Mouse (Mus musculus): ENCODE results near the gene Gm11985. TPM values are rescaled to one million over a fixed set of nuclear protein-coding genes. Genes with fewer than 3 reads are reported as not detected.

Gm11985 gene
- total and polyA plus RNA-seq, 3 experiments = not detected

DNA sequence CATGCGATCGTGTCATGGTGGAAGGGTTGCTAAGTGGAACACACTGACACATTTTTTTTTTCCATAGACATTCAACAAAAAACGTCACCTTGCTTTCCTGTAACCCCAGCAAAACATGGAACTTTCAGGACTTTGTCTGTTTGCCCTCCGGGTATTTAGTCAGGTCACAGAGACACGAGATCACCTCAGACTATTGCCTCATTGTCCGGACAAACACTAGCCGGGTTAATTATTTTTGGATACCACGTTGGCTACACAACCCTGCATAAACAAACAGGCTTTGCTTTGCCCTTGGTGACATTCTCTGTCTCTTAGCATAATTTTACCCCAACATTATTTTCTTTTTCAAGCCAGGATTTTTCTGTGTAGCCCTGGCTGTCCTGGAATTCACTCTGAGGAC lies 35.3 kb downstream of the Gm11985 start:
- DNase-seq = no peak

GRCm38 (mm10) chr11:7152371-7152770 lies 36.0 kb downstream of the Gm11985 start:
- DNase-seq = no peak

- no peak for DNase-seq
Measured at GRCm38 (mm10) chr11:7150511-7150910, 37.9 kb downstream of the Gm11985 start.

DNA sequence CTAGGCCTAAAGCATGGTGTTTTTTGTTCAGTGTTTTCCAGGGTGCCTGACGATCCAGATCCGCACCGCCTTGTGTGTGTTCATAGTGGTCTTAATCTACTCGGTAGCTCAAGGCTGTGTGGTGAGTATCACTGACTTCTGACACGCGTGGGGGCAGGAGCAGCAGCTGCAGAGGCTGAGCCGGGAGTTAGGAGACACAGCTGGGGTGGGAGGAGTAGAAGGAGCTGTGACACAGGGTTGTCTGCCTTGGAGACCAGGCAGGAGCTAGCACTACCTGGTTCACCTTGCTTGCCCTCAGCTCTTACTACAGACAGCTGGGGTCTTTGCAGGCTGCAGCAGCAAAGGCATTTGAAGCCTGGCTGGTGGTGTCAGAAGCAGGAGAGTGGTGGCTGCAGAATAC lies 38.9 kb downstream of the Gm11985 start:
- no peak for DNase-seq

- DNase-seq = no peak
Measured at GRCm38 (mm10) chr11:7147945-7148344, 40.4 kb downstream of the Gm11985 start.

GRCm38 (mm10) chr11:7147536-7147935 lies 40.8 kb downstream of the Gm11985 start:
- no peak for DNase-seq

- DNase-seq = peak; percentile 74
Measured at GRCm38 (mm10) chr11:7145221-7145620, 43.1 kb downstream of the Gm11985 start.

GRCm38 (mm10) chr11:7144369-7144768 lies 44.0 kb downstream of the Gm11985 start:
- peak; percentile 21 for DNase-seq

- DNase-seq = peak; percentile 63
Measured at GRCm38 (mm10) chr11:7142725-7143124, 45.6 kb downstream of the Gm11985 start.

DNA sequence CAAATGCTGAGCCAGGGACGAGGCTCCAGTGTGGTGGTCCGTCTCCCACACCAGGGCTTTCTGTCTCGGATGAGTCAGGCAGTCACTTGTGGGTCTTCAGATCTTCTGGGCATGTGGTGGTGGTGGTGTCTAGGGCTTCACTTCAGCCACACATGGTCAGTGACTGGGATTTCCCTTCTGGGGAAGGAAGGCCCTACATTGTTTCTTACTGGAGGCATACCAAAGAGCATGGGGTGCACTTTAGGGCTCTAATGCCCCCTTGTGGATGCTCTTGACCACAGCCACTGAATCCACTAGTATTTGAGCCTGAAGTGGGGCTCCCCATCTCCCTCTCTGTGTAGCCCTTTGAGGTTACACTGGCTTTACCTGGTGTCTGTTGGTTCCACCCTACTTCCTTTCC lies 47.9 kb downstream of the Gm11985 start:
- DNase-seq = peak; percentile 42

DNA sequence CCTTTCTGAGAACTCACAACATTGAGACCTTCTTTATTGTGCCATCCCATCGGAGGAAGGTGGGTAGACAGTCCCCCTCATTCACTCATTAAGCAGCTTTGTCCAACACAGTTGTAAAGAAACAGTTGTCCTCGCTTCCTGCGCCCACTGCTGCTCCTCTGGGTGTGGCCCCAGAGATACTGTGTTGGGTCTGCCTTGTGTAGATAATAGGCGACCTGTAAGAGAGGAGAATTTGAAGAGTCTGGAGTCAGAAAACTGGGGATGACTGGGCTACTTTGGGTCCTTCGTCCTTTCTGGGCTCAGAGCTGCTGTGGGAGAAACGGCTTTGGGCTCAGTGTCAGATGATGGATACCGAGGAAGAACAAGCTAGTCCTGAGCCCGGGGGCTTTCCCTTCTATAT lies 50.0 kb downstream of the Gm11985 start:
- no peak for DNase-seq

- no peak for DNase-seq
Measured at GRCm38 (mm10) chr11:7136246-7136855, 52.0 kb downstream of the Gm11985 start.

DNA sequence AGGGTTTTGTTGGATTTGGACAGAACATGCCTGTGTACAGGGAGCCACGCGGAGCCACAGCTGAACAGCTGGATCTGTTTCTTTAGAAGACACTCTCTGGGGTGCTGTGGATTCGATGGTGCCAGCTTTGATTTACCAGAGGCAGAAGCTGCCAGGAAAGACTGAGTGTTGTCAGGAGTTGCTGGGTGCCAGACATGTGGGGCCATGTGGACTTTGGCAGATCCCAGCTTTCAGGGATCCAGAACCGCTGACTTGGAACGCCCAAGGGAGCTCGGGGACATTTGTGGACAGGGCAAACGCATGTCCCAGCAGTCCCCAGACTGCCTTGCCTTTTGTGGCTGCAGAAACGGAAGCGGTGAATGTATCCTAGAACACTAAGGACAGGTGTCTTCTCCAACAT lies 52.6 kb downstream of the Gm11985 start:
- DNase-seq = no peak

- DNase-seq = no peak
Measured at GRCm38 (mm10) chr11:7135301-7135700, 53.1 kb downstream of the Gm11985 start.

DNA sequence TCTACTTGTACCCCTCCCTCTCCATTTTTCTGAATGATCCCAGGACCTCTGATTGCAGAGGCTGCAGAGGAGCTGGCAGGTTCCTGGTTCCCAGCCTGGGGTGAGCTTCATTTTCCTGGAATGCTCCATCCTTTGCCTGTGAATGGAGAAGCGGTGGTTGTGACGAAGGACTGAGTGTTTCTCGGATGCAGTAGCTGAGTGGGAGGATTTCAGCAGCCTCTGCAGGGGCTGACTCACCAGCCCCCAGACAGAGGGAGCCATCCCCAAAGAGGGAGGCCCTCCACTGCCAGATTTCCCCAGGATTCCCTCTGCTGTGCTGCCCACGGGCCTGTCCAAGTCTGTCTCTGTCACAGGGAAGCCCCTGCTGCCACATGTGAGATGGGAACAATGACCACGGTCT lies 54.0 kb downstream of the Gm11985 start:
- peak; percentile 29 for DNase-seq

GRCm38 (mm10) chr11:7133736-7134135 lies 54.6 kb downstream of the Gm11985 start:
- DNase-seq = no peak

Other genes with a start within 250 kb of the Gm11985 start
- gene Adcy1, start 125.1 kb downstream of the Gm11985 start, total RNA-seq (2021) = 1 to 10 TPM; 2.5 to 3.1 TPM
- 1.0 and 1.1 TPM in 2 replicates for gene Adcy1, start 125.1 kb downstream of the Gm11985 start, polyA plus RNA-seq (2012; rRNA removed)
- gene Igfbp1, start 9.2 kb upstream of the Gm11985 start, total RNA-seq (2021) = under 1 TPM in 1 of 2 experiments, not detected in 1; 0.43 TPM
- 0.15 TPM in 1 of 2 replicates, not detected in the other for gene Igfbp1, start 9.2 kb upstream of the Gm11985 start, polyA plus RNA-seq (2012; rRNA removed)
- gene Igfbp3, start 25.4 kb upstream of the Gm11985 start, total RNA-seq (2021) = 10 to 100 TPM; 55.1 to 85.9 TPM
- gene Igfbp3, start 25.4 kb upstream of the Gm11985 start, polyA plus RNA-seq (2012; rRNA removed) = 197 and 237 TPM in 2 replicates

All from adrenal gland, adult 2 months (tissue).